Mouse (Mus musculus) midbrain, postnatal 0 days (tissue): Measurements from ENCODE around the gene Cphx3. TPM values are rescaled to one million over a fixed set of nuclear protein-coding genes. Genes with fewer than 3 reads are reported as not detected.
"Not testable (repeated sequence)": the region's sequence is repeated elsewhere in the genome, so short reads cannot be mapped to it uniquely, and the experiment has no call there.

Experiments used
- ATAC-seq: fragments of 200-750 bp; cut with Nextera tagmentation; 2 replicates; pipeline ENCODE4 v1.8.0; 2017; ENCODE audit warnings: moderate number of reproducible peaks, mild to moderate bottlenecking, moderate TSS enrichment, moderate library complexity; ENCODE audit not compliant: low FRiP score
- DNase-seq: peaks from one replicate; pipeline ENCODE4 v3.0.0-alpha.2; 2015; ENCODE audit warnings: low spot score
- H3K27ac ChIP-seq: fragments of 300-500 bp; sonication (generic); 2 replicates; pipeline ENCODE4 v1.5.1; 2014; ENCODE audit warnings: low read depth, mild to moderate bottlenecking, low read length, mixed read lengths
- H3K27me3 ChIP-seq: fragments of 300-500 bp; sonication (generic); 2 replicates; pipeline ENCODE4 v1.6.1; 2014; ENCODE audit warnings: low read length, control low read depth, mixed read lengths; ENCODE audit not compliant: insufficient read depth
- H3K36me3 ChIP-seq: fragments of 300-500 bp; sonication (generic); 2 replicates; pipeline ENCODE4 v1.6.1; 2014; ENCODE audit warnings: low read length, control low read depth, mixed read lengths; ENCODE audit not compliant: insufficient read depth
- H3K4me1 ChIP-seq: fragments of 300-500 bp; sonication (generic); 2 replicates; pipeline ENCODE4 v1.6.1; 2014; ENCODE audit warnings: mild to moderate bottlenecking, control low read depth, antibody characterized with exemption, low read length, mixed read lengths; ENCODE audit not compliant: insufficient read depth
- H3K4me2 ChIP-seq: fragments of 300-500 bp; sonication (generic); 2 replicates; pipeline ENCODE4 v1.6.1; 2014; ENCODE audit warnings: low read depth, mild to moderate bottlenecking, low read length, mixed read lengths; ENCODE audit not compliant: poor library complexity, severe bottlenecking
- H3K4me3 ChIP-seq: fragments of 300-500 bp; sonication (generic); 2 replicates; pipeline ENCODE4 v1.5.1; 2014; ENCODE audit warnings: low read depth, mild to moderate bottlenecking, low read length, moderate library complexity
- H3K9ac ChIP-seq: fragments of 300-500 bp; sonication (generic); replicated peaks from 2 replicates; pipeline ENCODE4 v1.6.1; 2014; ENCODE audit warnings: mild to moderate bottlenecking, low read length, moderate library complexity, mixed read lengths; ENCODE audit not compliant: poor library complexity, severe bottlenecking
- H3K9me3 ChIP-seq: fragments of 300-500 bp; sonication (generic); 2 replicates; pipeline ENCODE4 v1.6.1; 2016; ENCODE audit warnings: low read length, control low read depth
- WGBS: fragments of 180-500 bp; shearing (Covaris S2); extraction: QIAGEN DNeasy Blood & Tissue Kit; methylation state at CpG from one replicate; pipeline ENCODE4 v1.1.7; 2014; 5-methylcytosine and 5-hydroxymethylcytosine counted together
- polyA plus RNA-seq: library from polyadenylated mRNA; unstranded; fragments of >200 nt; fragmentation: Nextera tagmentation; extraction: Ambion mirVana; gene quantifications from 2 replicates; pipeline ENCODE4 v1.2.1, GENCODE M21; 2015
- total RNA-seq: library from RNA; depleted of rRNA; stranded (reverse); fragments of >200 nt; gene quantifications from 2 replicates; pipeline ENCODE4 v1.2.3, GENCODE M21; 2014; rRNA removed

Cphx3 gene
- total and polyA plus RNA-seq, 2 experiments from 2014 or later: not detected

DNA sequence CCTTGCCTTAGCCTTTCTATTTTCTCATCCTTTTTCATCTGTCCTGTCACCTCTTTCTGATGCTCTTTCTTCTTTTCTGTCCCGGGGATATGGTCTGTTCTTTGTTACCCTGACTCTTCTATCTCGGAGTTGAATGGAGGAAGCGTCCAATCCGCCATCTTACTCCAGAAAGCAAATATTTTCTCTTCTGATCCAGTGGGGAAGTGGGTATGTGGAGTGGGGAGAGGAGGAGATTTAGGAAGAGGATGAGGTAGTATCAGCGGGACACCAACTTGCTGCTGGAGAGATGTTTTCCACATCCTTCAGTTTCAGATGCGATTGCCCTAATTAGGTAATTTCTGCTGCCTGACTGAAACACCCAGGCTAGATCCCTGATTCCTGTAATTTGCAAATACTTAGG is 176.6 kb downstream of the Cphx3 start:
- H3K9ac ChIP-seq, DNase-seq, H3K4me2 ChIP-seq, H3K4me3 ChIP-seq, H3K9me3 ChIP-seq, H3K27me3 ChIP-seq, H3K27ac ChIP-seq, H3K36me3 ChIP-seq, H3K4me1 ChIP-seq: not testable (repeated sequence)
- ATAC-seq: peak; percentile 13; the same call in 1 of the 2 replicates
- no CpG with 5 or more reads among the region's 6 CpGs for WGBS

Other genes with a start within 250 kb of the Cphx3 start
- gene Anxa11, start 240.1 kb upstream of the Cphx3 start, total RNA-seq: 2.7 and 3.0 TPM in 2 replicates
- 3.3 TPM in 2 replicates for gene Anxa11, start 240.1 kb upstream of the Cphx3 start, polyA plus RNA-seq
- not detected in 2 replicates for gene Plac9a, start 179.2 kb upstream of the Cphx3 start, total RNA-seq
- gene Plac9a, start 179.2 kb upstream of the Cphx3 start, polyA plus RNA-seq: not detected in 2 replicates
- gene Tmem254a, start 154.6 kb upstream of the Cphx3 start, total RNA-seq: 9.9 and 11.2 TPM in 2 replicates
- 6.5 and 10.4 TPM in 2 replicates for gene Tmem254a, start 154.6 kb upstream of the Cphx3 start, polyA plus RNA-seq
- gene Cphx1, start 144.0 kb upstream of the Cphx3 start, total RNA-seq: not detected in 2 replicates
- 0.35 TPM in 1 of 2 replicates, not detected in the other for gene Cphx1, start 144.0 kb upstream of the Cphx3 start, polyA plus RNA-seq
- 1.2 and 2.6 TPM in 2 replicates for gene Duxbl1, start 103.7 kb upstream of the Cphx3 start, total RNA-seq
- gene Duxbl1, start 103.7 kb upstream of the Cphx3 start, polyA plus RNA-seq: 1.2 and 1.3 TPM in 2 replicates
- 4.9 and 5.9 TPM in 2 replicates for gene Gm9780, start 39.6 kb upstream of the Cphx3 start, total RNA-seq
- 13.8 and 14.5 TPM in 2 replicates for gene Gm9780, start 39.6 kb upstream of the Cphx3 start, polyA plus RNA-seq
- gene Tmem254c, start 14.9 kb upstream of the Cphx3 start, total RNA-seq: 37.7 and 39.0 TPM in 2 replicates
- gene Tmem254c, start 14.9 kb upstream of the Cphx3 start, polyA plus RNA-seq: 36.2 and 49.6 TPM in 2 replicates
- gene Cphx2, start 781 bp upstream of the Cphx3 start, total RNA-seq: not detected in 2 replicates
- gene Cphx2, start 781 bp upstream of the Cphx3 start, polyA plus RNA-seq: not detected in 2 replicates
- 2.2 and 5.8 TPM in 2 replicates for gene Duxbl2, start 36.1 kb downstream of the Cphx3 start, total RNA-seq
- not detected in 2 replicates for gene Duxbl2, start 36.1 kb downstream of the Cphx3 start, polyA plus RNA-seq
- gene Plac9b, start 100.2 kb downstream of the Cphx3 start, total RNA-seq: 8.3 and 8.7 TPM in 2 replicates
- 12.0 and 12.2 TPM in 2 replicates for gene Plac9b, start 100.2 kb downstream of the Cphx3 start, polyA plus RNA-seq
- gene Tmem254b, start 124.7 kb downstream of the Cphx3 start, total RNA-seq: 22.6 and 32.9 TPM in 2 replicates
- 28.3 and 33.5 TPM in 2 replicates for gene Tmem254b, start 124.7 kb downstream of the Cphx3 start, polyA plus RNA-seq
- gene Duxbl3, start 175.7 kb downstream of the Cphx3 start, total RNA-seq: 0.66 and 2.5 TPM in 2 replicates
- gene Duxbl3, start 175.7 kb downstream of the Cphx3 start, polyA plus RNA-seq: 2.4 and 2.6 TPM in 2 replicates